Mouse (Mus musculus) cerebellum, adult 8-10 months (tissue): ENCODE measurements around the gene Ankrd1.

Source experiments
- DNase-seq: peaks from one replicate; pipeline ENCODE4 v3.0.0; 2022

Ankrd1 gene

DNA sequence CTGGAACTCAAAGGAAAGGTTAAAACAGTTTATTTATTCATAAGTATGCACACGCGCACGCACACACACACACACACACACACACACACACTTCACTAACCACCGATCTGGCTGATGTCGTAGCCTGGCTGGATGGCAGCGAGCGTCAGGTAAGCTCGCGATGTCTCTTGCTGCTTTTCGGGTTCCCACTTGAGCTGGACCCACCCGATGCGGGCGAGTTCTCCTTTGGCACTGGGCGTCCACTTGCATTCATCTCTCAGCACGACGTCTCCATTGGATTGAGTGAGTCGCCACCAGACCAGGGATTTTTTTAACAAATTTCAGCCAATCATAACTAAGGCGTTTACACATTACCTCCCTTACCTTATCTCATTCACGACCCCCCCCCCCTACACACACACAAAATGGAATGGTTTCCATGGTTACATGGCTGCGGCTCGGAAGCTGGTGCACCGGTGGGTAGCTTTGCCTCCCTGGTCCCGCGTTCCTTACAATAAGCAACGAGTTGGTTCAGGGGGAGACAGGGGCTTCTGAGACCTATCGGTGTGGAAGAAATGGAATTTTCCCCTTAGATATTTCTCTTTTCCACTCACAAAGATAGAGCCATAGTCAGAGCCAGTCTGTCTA, 10.5 kb downstream of the Ankrd1 start:
- no peak for DNase-seq

DNA sequence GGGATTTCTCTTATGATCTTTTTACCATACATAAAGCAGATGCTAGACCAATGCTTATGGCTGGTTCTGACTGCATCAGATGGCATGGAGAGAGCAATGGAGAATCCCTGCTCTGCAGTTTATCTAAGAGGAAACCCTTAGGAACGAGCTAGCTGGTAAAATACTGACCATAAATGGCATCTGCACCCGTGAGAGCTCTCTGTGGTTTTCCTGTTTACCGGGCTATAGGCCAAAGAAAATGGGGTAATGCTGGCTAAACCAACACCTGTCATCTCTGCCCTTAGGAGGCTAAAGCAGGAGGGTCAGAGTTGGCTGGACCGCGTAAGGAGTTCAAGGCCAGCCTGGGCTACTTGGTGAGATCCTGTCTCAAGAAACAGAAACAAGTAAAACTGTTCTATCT, 16.0 kb downstream of the Ankrd1 start:
- no peak for DNase-seq

DNA sequence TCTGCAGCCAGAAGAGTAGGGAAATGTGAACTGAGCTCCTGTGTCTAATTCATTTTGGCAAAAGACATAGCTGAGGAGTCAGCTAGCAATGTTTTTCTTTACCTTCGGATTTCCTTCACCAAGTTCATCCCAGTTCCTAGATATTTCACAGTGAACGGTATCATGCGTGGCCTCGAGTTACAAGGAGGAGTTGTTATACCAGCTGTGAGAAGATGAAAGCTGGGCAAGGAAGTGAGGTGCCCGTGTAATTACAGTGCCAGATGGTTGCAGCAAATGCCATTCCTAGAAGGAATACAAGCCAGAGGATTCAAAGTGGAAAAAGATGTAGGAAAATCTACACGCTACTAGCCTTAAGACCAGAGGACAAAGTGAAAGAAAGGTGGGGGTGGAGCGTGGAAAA, 21.0 kb downstream of the Ankrd1 start:
- DNase-seq, result no peak

DNA sequence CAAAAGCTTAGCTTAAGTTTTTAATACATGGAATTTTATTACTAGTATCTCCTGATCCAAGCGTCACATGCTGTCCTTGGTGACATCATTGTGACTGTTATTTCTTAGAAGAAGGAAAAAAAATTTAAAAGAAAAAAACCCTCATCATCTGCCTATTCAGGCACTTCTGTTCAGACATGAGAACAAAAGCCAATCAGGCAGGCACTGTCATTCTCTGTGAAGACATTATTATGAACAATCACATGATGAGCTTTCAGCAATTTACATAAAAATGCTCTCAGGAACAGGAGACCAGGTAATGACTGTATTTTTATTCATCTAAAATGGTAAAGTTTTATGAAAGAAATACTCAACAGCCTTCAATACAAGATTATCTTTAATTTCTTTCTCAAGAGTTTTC, 21.6 kb downstream of the Ankrd1 start:
- DNase-seq, result no peak

DNA sequence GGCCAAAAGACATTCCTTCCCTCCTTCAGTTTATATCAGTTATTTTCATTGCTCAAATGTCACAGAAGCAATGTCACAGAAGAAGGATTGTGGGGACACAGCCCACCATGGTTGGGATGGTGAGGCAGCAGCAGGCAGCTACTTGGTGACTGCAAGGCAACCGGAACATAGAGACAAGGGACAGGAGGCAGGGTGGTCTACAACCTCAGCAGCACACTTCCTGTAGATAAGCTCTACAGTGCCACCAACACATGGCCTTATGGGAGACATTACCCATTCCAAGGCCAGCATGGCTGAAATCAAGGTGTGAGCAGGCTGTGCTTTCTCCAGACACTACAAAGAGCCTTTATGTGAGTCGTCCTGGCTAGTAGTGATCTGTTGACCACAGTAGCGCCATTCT, 22.7 kb downstream of the Ankrd1 start:
- DNase-seq, result no peak

DNA sequence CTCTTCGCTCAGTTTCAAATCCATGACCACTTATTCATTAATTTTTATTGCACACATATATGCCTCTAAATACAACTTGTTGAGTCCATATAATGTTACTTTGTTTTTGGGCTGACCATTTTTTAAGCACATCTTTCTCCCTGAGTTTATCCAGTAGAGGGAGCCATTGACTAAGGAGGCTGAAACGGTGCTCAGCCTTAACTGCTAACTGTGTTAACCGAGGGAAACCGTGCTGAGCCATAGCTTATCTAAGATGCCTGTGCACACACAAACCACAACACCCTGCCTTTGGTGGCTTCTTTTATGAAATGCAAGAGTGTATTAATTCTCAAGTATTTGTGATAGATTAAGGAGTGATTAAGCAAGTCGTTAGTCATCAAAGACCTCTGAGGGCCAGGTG, 29.1 kb downstream of the Ankrd1 start:
- no peak for DNase-seq

DNA sequence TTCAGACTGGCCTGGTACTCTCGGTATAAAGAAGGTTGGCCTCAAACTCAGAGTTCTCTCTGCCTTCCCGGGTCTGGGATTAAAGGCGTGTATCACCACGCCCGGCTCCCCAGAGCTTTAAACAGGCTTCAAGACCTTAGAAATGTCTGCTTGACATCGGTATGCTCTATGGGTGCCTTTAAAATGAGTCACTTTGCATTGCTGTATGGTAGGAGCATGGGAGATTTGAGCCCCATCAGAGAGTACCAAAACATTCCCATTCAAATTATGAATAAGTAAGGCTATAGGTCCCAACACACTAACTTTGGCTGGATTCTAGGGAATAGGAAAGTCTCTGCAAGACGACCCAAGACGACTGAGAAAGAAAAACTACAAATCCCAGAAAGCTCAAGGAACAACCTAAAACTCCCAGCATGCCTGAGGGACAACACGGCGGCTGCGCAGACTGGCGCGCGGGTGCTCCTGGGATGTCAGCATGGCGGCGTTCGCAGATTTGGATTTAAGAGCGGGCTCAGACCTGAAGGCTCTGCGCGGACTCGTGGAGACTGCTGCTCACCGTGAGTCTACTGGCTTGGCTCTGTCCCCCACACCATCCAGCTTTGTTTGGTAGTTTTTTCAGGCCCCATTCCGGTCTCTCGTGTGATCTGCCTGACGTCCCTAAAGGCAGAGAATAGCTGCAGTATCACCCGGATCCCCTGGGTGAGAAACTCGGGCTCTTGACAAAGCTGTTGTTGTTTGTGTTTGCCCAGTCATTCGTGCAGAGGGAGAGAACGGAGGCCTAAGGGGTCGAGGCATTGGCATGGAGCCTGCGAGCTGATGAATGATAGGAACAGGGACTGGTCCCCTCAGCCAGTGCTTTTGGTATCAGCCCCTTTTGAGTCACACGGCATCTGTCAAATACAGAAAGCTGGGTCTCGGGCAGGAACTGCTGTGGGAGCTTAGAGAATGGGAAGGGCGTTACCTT, 36.4 kb downstream of the Ankrd1 start, which contains the start of gene Rpp30:
TSS of gene Rpp30 (plus strand) at position 455 of the 964 bp plus-strand sequence.
- peak; percentile 79 for DNase-seq

DNA sequence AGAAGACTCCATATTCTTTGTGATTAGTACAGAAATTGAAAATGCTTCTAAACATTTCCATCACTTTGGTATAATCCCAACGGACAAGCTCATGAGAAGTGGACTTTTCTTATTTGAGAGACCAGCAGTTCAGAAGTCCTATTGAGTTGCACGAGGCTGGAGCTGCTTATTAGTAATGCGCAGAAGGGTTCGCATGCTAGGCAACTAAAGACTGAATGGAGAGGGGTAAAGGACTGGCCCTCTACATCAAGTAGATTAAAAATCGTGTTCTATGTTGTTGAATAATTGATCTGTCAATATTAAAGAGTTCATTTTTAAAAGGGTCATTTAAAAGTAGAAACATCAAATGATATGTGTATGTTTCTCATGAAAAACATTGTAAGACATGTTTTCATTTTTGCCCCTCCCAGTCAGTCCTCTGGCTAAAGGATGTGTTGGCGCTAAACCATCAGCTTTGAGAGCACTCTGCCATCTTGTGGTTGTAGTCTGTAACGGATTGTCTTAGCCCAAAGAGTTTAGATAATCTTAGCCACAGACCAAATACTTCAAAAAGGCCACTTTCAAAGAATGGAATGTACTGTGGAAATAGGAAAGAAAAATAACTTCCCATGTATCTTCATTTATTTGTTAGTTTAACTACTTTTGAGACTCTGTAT, 37.2 kb downstream of the Ankrd1 start:
- peak; percentile 27 for DNase-seq

DNA sequence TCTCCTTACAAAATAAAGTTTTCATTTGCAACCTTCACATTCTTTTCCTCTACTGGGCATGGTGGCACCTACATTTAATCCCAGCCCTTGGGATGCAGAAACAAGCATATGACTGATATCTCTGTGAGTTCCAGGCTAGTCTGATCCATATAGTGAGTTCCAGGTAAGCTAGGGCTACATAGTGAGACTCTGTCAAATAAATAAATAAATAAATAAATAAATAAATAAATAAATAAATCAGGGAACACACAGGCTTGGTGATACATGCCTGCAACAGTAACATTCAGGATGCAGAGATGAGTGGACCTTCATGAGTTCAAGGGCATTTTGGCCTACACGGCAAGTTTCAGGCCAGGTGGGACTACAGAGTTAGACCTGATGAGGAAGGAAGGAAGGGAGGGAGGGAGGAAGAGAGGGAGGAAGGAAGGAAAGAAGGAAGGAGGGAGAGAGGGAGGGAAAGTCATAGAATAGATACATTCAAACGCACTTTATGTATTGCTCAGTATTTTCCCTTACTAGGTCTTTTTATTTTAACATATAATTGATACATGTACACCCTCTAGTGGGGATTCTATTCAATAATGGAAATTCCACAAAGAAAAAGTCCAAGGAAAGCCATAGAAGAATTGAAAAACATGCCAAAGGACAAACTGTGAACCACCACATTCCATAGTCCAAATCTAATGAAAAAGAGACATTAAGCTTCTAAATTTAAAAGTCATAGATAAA, 56.9 kb downstream of the Ankrd1 start:
- no peak for DNase-seq
